Mouse (Mus musculus) lung, postnatal 0 days (tissue): ENCODE data around the gene Luzp1.

Source experiments
- CTCF ChIP-seq: IDR thresholded peaks from 2 replicates; pipeline ENCODE4 v1.5.1; 2016; ENCODE audit warnings: antibody characterized with exemption, mild to moderate bottlenecking
- EP300 ChIP-seq: IDR thresholded peaks from 2 replicates; pipeline ENCODE4 v1.6.1; 2016; ENCODE audit warnings: antibody characterized with exemption, mild to moderate bottlenecking, control low read depth

DNA sequence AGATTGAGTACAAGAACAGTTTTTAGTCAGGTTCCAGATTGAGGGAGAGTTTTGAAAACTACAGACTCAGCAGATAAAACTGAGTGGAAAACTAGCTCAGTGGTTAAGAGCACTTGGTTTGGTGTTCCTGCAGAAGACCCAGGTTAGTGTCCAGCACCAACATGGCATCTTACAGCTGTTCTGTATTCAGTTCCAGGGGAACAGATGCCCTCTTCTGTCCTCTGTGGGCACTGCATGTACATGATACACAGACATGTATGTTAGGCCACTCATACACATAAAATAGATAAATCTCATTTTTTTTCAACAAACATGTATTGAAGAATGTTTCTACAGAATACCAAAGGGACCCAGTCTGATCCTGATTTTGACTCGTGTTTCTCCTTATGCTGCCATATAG, 40.3 kb downstream of the Luzp1 start:
- TF ChIP-seq EP300 (no peak), CTCF (peak; percentile 67)
